Mouse (Mus musculus): ENCODE measurements around the gene Cop1. TPM values are rescaled to one million over a fixed set of nuclear protein-coding genes. Genes with fewer than 3 reads are reported as not detected.

Cop1 gene
- total and polyA plus RNA-seq, 3 experiments = 28.3 to 95.1 (median 83.8) TPM

DNA sequence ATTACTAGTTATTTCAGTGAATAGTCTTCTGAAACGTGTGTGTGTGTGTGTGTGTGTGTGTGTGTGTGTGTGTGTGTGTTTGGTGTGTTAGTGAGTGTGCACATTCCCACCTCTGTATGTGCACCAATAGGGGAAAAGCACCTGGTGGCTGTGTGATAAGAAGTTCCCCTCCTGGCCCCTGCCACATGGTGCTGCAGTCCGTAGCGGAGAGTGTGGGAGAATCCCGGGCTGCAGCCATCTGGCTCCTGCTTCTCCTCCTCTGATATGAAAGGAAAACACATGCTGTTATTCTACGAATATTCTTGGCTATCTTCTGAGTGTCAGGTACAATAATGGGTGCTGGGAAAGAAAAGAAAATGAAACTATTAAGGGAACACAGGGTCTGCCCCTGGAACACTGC lies 154.3 kb downstream of the Cop1 start:
- Histone ChIP-seq H3K79me2 (ENCODE audit: control insufficient read depth, insufficient read depth, low read length, poor library complexity) (no peaks in the 10 kb centered on the region), H3K4me1 (ENCODE audit: control insufficient read depth in 1 of 2, insufficient read depth in 2 of 2, low read length in 2 of 2) (no peaks in the 10 kb centered on the region), H3K9ac (ENCODE audit: control insufficient read depth, low read depth, low read length, poor library complexity, severe bottlenecking) (no peak overlapping the region), H3K36me3 (ENCODE audit: control insufficient read depth in 1 of 2, insufficient read depth in 2 of 2, low read length in 2 of 2) (no peaks in the 10 kb centered on the region), H3K4me3 (ENCODE audit: control insufficient read depth in 1 of 2, insufficient read depth in 1 of 2, low read depth in 2 of 2, low read length in 2 of 2) (no peak overlapping the region), H3K27me3 (ENCODE audit: control insufficient read depth in 1 of 2, insufficient read depth in 2 of 2, low read length in 2 of 2) (no peaks in the 10 kb centered on the region), H3K9me3 (replicated peaks; ENCODE audit: insufficient read depth, low read length) (no peaks in the 10 kb centered on the region), H3K27ac (ENCODE audit: control insufficient read depth, low read depth, low read length) (no peak overlapping the region)
- no peak for DNase-seq (ENCODE audit: low read depth, low spot score)
- TF ChIP-seq CTCF (IDR thresholded peaks at IDR 0.05 in 2 of 3, conservative IDR thresholded peaks at IDR 0.05 in 1 of 3; ENCODE audit: control insufficient read depth in 1 of 3, insufficient read depth in 1 of 3, low read depth in 2 of 3, low read length in 3 of 3, poor library complexity in 1 of 3, severe bottlenecking in 1 of 3) = no peak
- TF ChIP-seq MAX (IDR thresholded peaks at IDR 0.05; ENCODE audit: low read length) = no peak
- no peak for TF ChIP-seq ZNF384 (IDR thresholded peaks at IDR 0.05; ENCODE audit: low read depth, low read length)
- TF ChIP-seq MEF2A (IDR thresholded peaks at IDR 0.05; ENCODE audit: extremely low read depth, insufficient replicate concordance, low read depth, low read length, poor library complexity, severe bottlenecking) = no peak
- TF ChIP-seq MYB (IDR thresholded peaks at IDR 0.05; ENCODE audit: low read depth, low read length) = no peak
- TF ChIP-seq POLR2AphosphoS5 (IDR thresholded peaks at IDR 0.05; ENCODE audit: borderline replicate concordance, low read depth, low read length) = no peak
- TF ChIP-seq ZMIZ1 (IDR thresholded peaks at IDR 0.05; ENCODE audit: low read depth, low read length) = no peak
- no peak for TF ChIP-seq USF1 (IDR thresholded peaks at IDR 0.05; ENCODE audit: low read depth, low read length)
- TF ChIP-seq RCOR1 (IDR thresholded peaks at IDR 0.05; ENCODE audit: low read depth, low read length) = no peak
- no peak for TF ChIP-seq ELF1 (IDR thresholded peaks at IDR 0.05; ENCODE audit: low read depth, low read length)
- TF ChIP-seq ETS1 (IDR thresholded peaks at IDR 0.05; ENCODE audit: low read depth, low read length) = no peak
- no peak for TF ChIP-seq NRF1 (IDR thresholded peaks at IDR 0.05; ENCODE audit: insufficient read depth, low read depth, low read length, poor library complexity, severe bottlenecking)
- no peak for TF ChIP-seq NELFE (IDR thresholded peaks at IDR 0.05; ENCODE audit: low read depth, low read length)
- no peak for TF ChIP-seq BHLHE40 (IDR thresholded peaks at IDR 0.05; ENCODE audit: borderline replicate concordance, low read depth, low read length)
- TF ChIP-seq TBP (IDR thresholded peaks at IDR 0.05; ENCODE audit: low read depth, low read length) = no peak
- TF ChIP-seq KAT2A (conservative IDR thresholded peaks at IDR 0.05; ENCODE audit: low read depth, low read length) = no peak
- no peak for TF ChIP-seq RAD21 (IDR thresholded peaks at IDR 0.05; ENCODE audit: low read depth, low read length)
- no peak for TF ChIP-seq MYC (IDR thresholded peaks at IDR 0.05; ENCODE audit: low read depth, low read length)

DNA sequence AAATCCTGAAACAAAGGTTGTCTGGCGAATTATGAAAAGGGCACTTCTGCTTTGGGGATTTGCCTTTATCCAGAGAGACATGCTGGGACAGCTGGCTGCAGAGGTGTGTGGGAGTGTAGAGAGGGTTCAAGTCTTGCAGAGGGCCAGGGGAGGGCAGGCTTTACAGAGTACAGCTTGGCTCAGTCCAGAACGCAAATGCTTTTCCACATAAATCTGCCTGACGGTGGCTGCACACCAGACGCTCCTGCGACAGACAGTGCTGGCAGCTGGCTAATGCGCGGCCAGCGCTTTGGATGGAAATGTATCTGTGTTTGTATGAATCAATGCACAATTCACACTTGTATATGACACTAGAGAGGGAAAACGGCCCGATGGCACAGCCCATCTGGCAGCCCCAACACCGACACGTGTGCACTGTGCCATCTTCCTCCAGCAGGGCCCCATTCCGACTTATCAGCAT lies 156.5 kb downstream of the Cop1 start:
- TF ChIP-seq ELF1 (IDR thresholded peaks at IDR 0.05; ENCODE audit: low read depth, low read length) = no peak
- TF ChIP-seq MYB (IDR thresholded peaks at IDR 0.05; ENCODE audit: low read depth, low read length) = no peak
- TF ChIP-seq BHLHE40 (IDR thresholded peaks at IDR 0.05; ENCODE audit: borderline replicate concordance, low read depth, low read length) = no peak
- no peak for TF ChIP-seq ZKSCAN1 (IDR thresholded peaks at IDR 0.05; ENCODE audit: low read depth, low read length)
- no peak for TF ChIP-seq GATA1 (IDR thresholded peaks at IDR 0.05; ENCODE audit: low read depth, low read length)
- TF ChIP-seq RCOR1 (IDR thresholded peaks at IDR 0.05; ENCODE audit: low read depth, low read length) = no peak
- no peak for TF ChIP-seq USF1 (IDR thresholded peaks at IDR 0.05; ENCODE audit: low read depth, low read length)
- no peak for TF ChIP-seq RAD21 (IDR thresholded peaks at IDR 0.05; ENCODE audit: low read depth, low read length)
- TF ChIP-seq HCFC1 (IDR thresholded peaks at IDR 0.05; ENCODE audit: low read depth, low read length) = no peak
- no peak for TF ChIP-seq JUND (IDR thresholded peaks at IDR 0.05; ENCODE audit: low read depth, low read length)
- no peak for TF ChIP-seq E2F4 (IDR thresholded peaks at IDR 0.05; ENCODE audit: borderline replicate concordance, low read depth, low read length)
- TF ChIP-seq NELFE (IDR thresholded peaks at IDR 0.05; ENCODE audit: low read depth, low read length) = no peak
- no peak for TF ChIP-seq CHD2 (IDR thresholded peaks at IDR 0.05; ENCODE audit: low read length)
- TF ChIP-seq MEF2A (IDR thresholded peaks at IDR 0.05; ENCODE audit: extremely low read depth, insufficient replicate concordance, low read depth, low read length, poor library complexity, severe bottlenecking) = no peak
- no peak for TF ChIP-seq SIN3A (IDR thresholded peaks at IDR 0.05; ENCODE audit: low read length)
- no peak for TF ChIP-seq CTCF (IDR thresholded peaks at IDR 0.05 in 2 of 3, conservative IDR thresholded peaks at IDR 0.05 in 1 of 3; ENCODE audit: control insufficient read depth in 1 of 3, insufficient read depth in 1 of 3, low read depth in 2 of 3, low read length in 3 of 3, poor library complexity in 1 of 3, severe bottlenecking in 1 of 3)
- H3K4me1 ChIP-seq (ENCODE audit: control insufficient read depth in 1 of 2, insufficient read depth in 2 of 2, low read length in 2 of 2) = no peaks in the 10 kb centered on the region
- H3K9me3 ChIP-seq (replicated peaks; ENCODE audit: insufficient read depth, low read length) = no peaks in the 10 kb centered on the region
- no peak for DNase-seq (ENCODE audit: low read depth, low spot score)
- no peaks in the 10 kb centered on the region for H3K36me3 ChIP-seq (ENCODE audit: control insufficient read depth in 1 of 2, insufficient read depth in 2 of 2, low read length in 2 of 2)
- H3K9ac ChIP-seq (ENCODE audit: control insufficient read depth, low read depth, low read length, poor library complexity, severe bottlenecking) = no peak overlapping the region
- no peak overlapping the region for H3K27ac ChIP-seq (ENCODE audit: control insufficient read depth, low read depth, low read length)
- no peaks in the 10 kb centered on the region for H3K27me3 ChIP-seq (ENCODE audit: control insufficient read depth in 1 of 2, insufficient read depth in 2 of 2, low read length in 2 of 2)
- H3K79me2 ChIP-seq (ENCODE audit: control insufficient read depth, insufficient read depth, low read length, poor library complexity) = no peaks in the 10 kb centered on the region
- H3K4me3 ChIP-seq (ENCODE audit: control insufficient read depth in 1 of 2, insufficient read depth in 1 of 2, low read depth in 2 of 2, low read length in 2 of 2) = no peak overlapping the region

All from MEL (cell line).